Mouse (Mus musculus): ENCODE results near the gene Gpc4. TPM values are rescaled to one million over a fixed set of nuclear protein-coding genes. Genes with fewer than 3 reads are reported as not detected.

The Gpc4 gene
- polyA plus RNA-seq (2015; fragmentation: Nextera tagmentation; extraction: Ambion mirVana): 23.1 and 25.8 TPM in 2 replicates

GRCm38 (mm10) chrX:52164738-52165554 is at the start of gene Gpc4:
Gpc4 (minus strand) TSS chrX:52165252.
- H3K9me3 ChIP-seq: no peaks in the 10 kb centered on the region
- H3K27ac ChIP-seq: 0 out of 2 replicates have a peak within 1 kb of the TSS, but pooled peaks have one; percentile 22
- peak within 1 kb of the TSS; percentile 60 for H3K9ac ChIP-seq
- peak within 1 kb of the TSS; percentile 51 for H3K4me3 ChIP-seq (replicated peaks)
- no peaks in the 10 kb centered on the region for H3K36me3 ChIP-seq
- peak; percentile 94 for ATAC-seq
- peak within 1 kb of the TSS; percentile 75 for H3K4me2 ChIP-seq (replicated peaks)
- 25% methylated on average over 38 of the region's 76 CpGs for WGBS
- no peaks in the 10 kb centered on the region for H3K27me3 ChIP-seq (replicated peaks)
- no peaks in the 10 kb centered on the region for H3K4me1 ChIP-seq (replicated peaks)

GRCm38 (mm10) chrX:52212846-52213245 is 47.8 kb upstream of the Gpc4 start:
- Histone ChIP-seq H3K4me1 (replicated peaks) (no peaks in the 10 kb centered on the region), H3K9me3 (no peaks in the 10 kb centered on the region), H3K27me3 (replicated peaks) (no peaks in the 10 kb centered on the region), H3K36me3 (no peaks in the 10 kb centered on the region), H3K4me3 (replicated peaks) (no peak overlapping the region), H3K27ac (no peak overlapping the region), H3K9ac (no peak overlapping the region), H3K4me2 (replicated peaks) (no peak overlapping the region)
- no peak for ATAC-seq
- WGBS: 47% methylated on average over 4 of the region's 4 CpGs

GRCm38 (mm10) chrX:52199836-52200235 is 34.8 kb upstream of the Gpc4 start:
- Histone ChIP-seq H3K27ac (no peak overlapping the region), H3K36me3 (no peaks in the 10 kb centered on the region), H3K9ac (no peak overlapping the region), H3K4me2 (replicated peaks) (no peak overlapping the region), H3K4me3 (replicated peaks) (no peak overlapping the region), H3K4me1 (replicated peaks) (no peaks in the 10 kb centered on the region), H3K27me3 (replicated peaks) (no peaks in the 10 kb centered on the region), H3K9me3 (no peaks in the 10 kb centered on the region)
- ATAC-seq: no peak
- 20% methylated on average over 6 of the region's 6 CpGs for WGBS

- Histone ChIP-seq H3K4me3 (replicated peaks) (no peak overlapping the region), H3K9me3 (no peaks in the 10 kb centered on the region), H3K27me3 (replicated peaks) (no peaks in the 10 kb centered on the region), H3K4me1 (replicated peaks) (no peaks in the 10 kb centered on the region), H3K4me2 (replicated peaks) (no peak overlapping the region), H3K27ac (no peak overlapping the region), H3K36me3 (no peaks in the 10 kb centered on the region), H3K9ac (no peak overlapping the region)
- WGBS: 33% methylated on average over 4 of the region's 4 CpGs
- no peak for ATAC-seq
These were observed 28.4 kb upstream of the Gpc4 start for GRCm38 (mm10) chrX:52193311-52193968.

GRCm38 (mm10) chrX:52189094-52189493 is 24.0 kb upstream of the Gpc4 start:
- H3K27ac ChIP-seq: no peak overlapping the region
- H3K4me1 ChIP-seq (replicated peaks): no peaks in the 10 kb centered on the region
- H3K4me3 ChIP-seq (replicated peaks): no peak overlapping the region
- no peaks in the 10 kb centered on the region for H3K27me3 ChIP-seq (replicated peaks)
- ATAC-seq: no peak
- 41% methylated on average over 4 of the region's 4 CpGs for WGBS
- H3K4me2 ChIP-seq (replicated peaks): no peak overlapping the region
- no peaks in the 10 kb centered on the region for H3K9me3 ChIP-seq
- H3K36me3 ChIP-seq: no peaks in the 10 kb centered on the region
- no peak overlapping the region for H3K9ac ChIP-seq

- no peaks in the 10 kb centered on the region for H3K27me3 ChIP-seq (replicated peaks)
- no peaks in the 10 kb centered on the region for H3K36me3 ChIP-seq
- 60% methylated on average over 5 of the region's 5 CpGs for WGBS
- no peak overlapping the region for H3K27ac ChIP-seq
- no peaks in the 10 kb centered on the region for H3K4me1 ChIP-seq (replicated peaks)
- H3K4me2 ChIP-seq (replicated peaks): no peak overlapping the region
- no peaks in the 10 kb centered on the region for H3K9me3 ChIP-seq
- no peak for ATAC-seq
- H3K4me3 ChIP-seq (replicated peaks): no peak overlapping the region
- no peak overlapping the region for H3K9ac ChIP-seq
These were observed 18.7 kb upstream of the Gpc4 start for GRCm38 (mm10) chrX:52183551-52184442.

- no peak overlapping the region for H3K4me2 ChIP-seq (replicated peaks)
- H3K27ac ChIP-seq: no peak overlapping the region
- WGBS: 68% methylated on average over 2 of the region's 2 CpGs
- no peak overlapping the region for H3K4me3 ChIP-seq (replicated peaks)
- H3K36me3 ChIP-seq: no peaks in the 10 kb centered on the region
- H3K9ac ChIP-seq: no peak overlapping the region
- no peaks in the 10 kb centered on the region for H3K9me3 ChIP-seq
- H3K27me3 ChIP-seq (replicated peaks): no peaks in the 10 kb centered on the region
- no peaks in the 10 kb centered on the region for H3K4me1 ChIP-seq (replicated peaks)
- ATAC-seq: no peak
These were observed 16.3 kb upstream of the Gpc4 start for GRCm38 (mm10) chrX:52181401-52181800.

- 55% methylated on average over 4 of the region's 4 CpGs for WGBS
- Histone ChIP-seq H3K4me1 (replicated peaks) (no peaks in the 10 kb centered on the region), H3K27ac (no peak overlapping the region), H3K36me3 (no peaks in the 10 kb centered on the region), H3K4me2 (replicated peaks) (no peak overlapping the region), H3K9ac (no peak overlapping the region), H3K9me3 (no peaks in the 10 kb centered on the region), H3K27me3 (replicated peaks) (no peaks in the 10 kb centered on the region), H3K4me3 (replicated peaks) (no peak overlapping the region)
- no peak for ATAC-seq
These were observed 12.0 kb upstream of the Gpc4 start for GRCm38 (mm10) chrX:52177067-52177466.

- Histone ChIP-seq H3K4me2 (replicated peaks) (no peak overlapping the region), H3K27me3 (replicated peaks) (no peaks in the 10 kb centered on the region), H3K9me3 (no peaks in the 10 kb centered on the region), H3K4me1 (replicated peaks) (no peaks in the 10 kb centered on the region), H3K27ac (no peak overlapping the region), H3K4me3 (replicated peaks) (no peak overlapping the region), H3K9ac (no peak overlapping the region), H3K36me3 (no peaks in the 10 kb centered on the region)
- no peak for ATAC-seq
- 56% methylated on average over 6 of the region's 6 CpGs for WGBS
These were observed 2.6 kb upstream of the Gpc4 start for GRCm38 (mm10) chrX:52167519-52168244.

- peak; percentile 53; the same call in 1 of the 2 replicates for ATAC-seq
- Histone ChIP-seq H3K4me1 (replicated peaks) (no peaks in the 10 kb centered on the region), H3K36me3 (no peaks in the 10 kb centered on the region), H3K27me3 (replicated peaks) (no peaks in the 10 kb centered on the region), H3K4me3 (replicated peaks) (peak overlapping the region; percentile 51), H3K4me2 (replicated peaks) (peak overlapping the region; percentile 75), H3K9ac (no peak overlapping the region), H3K9me3 (no peaks in the 10 kb centered on the region), H3K27ac (no peak overlapping the region)
- WGBS: 41% methylated on average over 5 of the region's 7 CpGs
These were observed 495 bp upstream of the Gpc4 start for GRCm38 (mm10) chrX:52165555-52165938.

- H3K9me3 ChIP-seq: no peaks in the 10 kb centered on the region
- H3K27ac ChIP-seq: no peak overlapping the region
- H3K4me1 ChIP-seq (replicated peaks): no peaks in the 10 kb centered on the region
- 17% methylated on average over 43 of the region's 44 CpGs for WGBS
- no peaks in the 10 kb centered on the region for H3K27me3 ChIP-seq (replicated peaks)
- no peaks in the 10 kb centered on the region for H3K36me3 ChIP-seq
- peak overlapping the region; percentile 60 for H3K9ac ChIP-seq
- peak overlapping the region; percentile 75 for H3K4me2 ChIP-seq (replicated peaks)
- 0 out of 2 replicates have a peak, but pooled peaks have one; percentile 15 for ATAC-seq
- H3K4me3 ChIP-seq (replicated peaks): peak overlapping the region; percentile 51
These were observed 816 bp downstream of the Gpc4 start for GRCm38 (mm10) chrX:52164134-52164737.
